Mouse (Mus musculus) kidney, embryonic 15.5 days (tissue): Measurements from ENCODE around the gene Dync1li2. TPM values are rescaled to one million over a fixed set of nuclear protein-coding genes. Genes with fewer than 3 reads are reported as not detected.

Experiments used
- ATAC-seq: fragments of 200-750 bp; cut with Nextera tagmentation; replicated peaks from 2 replicates; pipeline ENCODE4 v1.8.0; 2017; ENCODE audit warnings: moderate TSS enrichment; ENCODE audit not compliant: low FRiP score
- H3K27ac ChIP-seq: fragments of 300-500 bp; sonication (generic); 2 replicates; pipeline ENCODE4 v1.5.1; 2015; ENCODE audit warnings: mild to moderate bottlenecking, inconsistent platforms
- H3K27me3 ChIP-seq: fragments of 300-500 bp; sonication (generic); 2 replicates; pipeline ENCODE4 v1.6.1; 2015; ENCODE audit warnings: inconsistent platforms
- H3K36me3 ChIP-seq: fragments of 300-500 bp; sonication (generic); 2 replicates; pipeline ENCODE4 v1.6.1; 2015; ENCODE audit warnings: inconsistent platforms
- H3K4me1 ChIP-seq: fragments of 300-500 bp; sonication (generic); 2 replicates; pipeline ENCODE4 v1.6.1; 2015; ENCODE audit warnings: inconsistent platforms
- H3K4me2 ChIP-seq: fragments of 300-500 bp; sonication (generic); 2 replicates; pipeline ENCODE4 v1.6.1; 2015; ENCODE audit warnings: moderate library complexity, mild to moderate bottlenecking, inconsistent platforms
- H3K4me3 ChIP-seq: fragments of 300-500 bp; sonication (generic); replicated peaks from 2 replicates; pipeline ENCODE4 v1.5.1; 2015; ENCODE audit warnings: mild to moderate bottlenecking, inconsistent platforms
- H3K9ac ChIP-seq: fragments of 300-500 bp; sonication (generic); 2 replicates; pipeline ENCODE4 v1.6.1; 2015; ENCODE audit warnings: mild to moderate bottlenecking, inconsistent platforms
- H3K9me3 ChIP-seq: fragments of 300-500 bp; sonication (generic); replicated peaks from 2 replicates; pipeline ENCODE4 v1.6.1; 2016; ENCODE audit warnings: inconsistent platforms
- WGBS: fragments of 180-500 bp; shearing (Covaris S2); methylation state at CpG from one replicate; pipeline ENCODE4 v1.1.7; 2015; ENCODE audit warnings: mixed read lengths; 5-methylcytosine and 5-hydroxymethylcytosine counted together
- polyA plus RNA-seq: library from polyadenylated mRNA; unstranded; fragments of >200 nt; fragmentation: Nextera tagmentation; extraction: Ambion mirVana; gene quantifications from 2 replicates; pipeline ENCODE4 v1.2.1, GENCODE M21; 2015

The Dync1li2 gene
- polyA plus RNA-seq, result 59.5 and 62.6 TPM in 2 replicates

GRCm38 (mm10) chr8:104442299-104443124 is at the start of gene Dync1li2:
Dync1li2 (minus strand) TSS chr8:104443047.
- peak within 1 kb of the TSS; percentile 65 for H3K4me2 ChIP-seq
- H3K9me3 ChIP-seq, result no peaks in the 10 kb centered on the region
- peaks cover 33% of the 10 kb centered on the region for H3K36me3 ChIP-seq
- peaks cover 13% of the 10 kb centered on the region for H3K4me1 ChIP-seq
- peak; percentile 90 for ATAC-seq
- H3K4me3 ChIP-seq, result peak within 1 kb of the TSS; percentile 72
- WGBS, result under 1% methylated on average over 75 of the region's 75 CpGs
- H3K9ac ChIP-seq, result peak within 1 kb of the TSS; percentile 70
- H3K27me3 ChIP-seq, result no peaks in the 10 kb centered on the region
- peak within 1 kb of the TSS; percentile 86 for H3K27ac ChIP-seq

GRCm38 (mm10) chr8:104479091-104479490 is 36.2 kb upstream of the Dync1li2 start:
- WGBS, result 79% methylated on average over 1 of the region's 1 CpGs
- H3K4me3 ChIP-seq, result no peak overlapping the region
- no peak overlapping the region for H3K4me2 ChIP-seq
- no peaks in the 10 kb centered on the region for H3K9me3 ChIP-seq
- no peaks in the 10 kb centered on the region for H3K27me3 ChIP-seq
- no peak overlapping the region for H3K9ac ChIP-seq
- ATAC-seq, result no peak
- no peaks in the 10 kb centered on the region for H3K4me1 ChIP-seq
- H3K36me3 ChIP-seq, result no peaks in the 10 kb centered on the region
- H3K27ac ChIP-seq, result no peak overlapping the region

GRCm38 (mm10) chr8:104472465-104472864 is 29.6 kb upstream of the Dync1li2 start:
- Histone ChIP-seq H3K4me2 (no peak overlapping the region), H3K36me3 (no peaks in the 10 kb centered on the region), H3K4me3 (no peak overlapping the region), H3K4me1 (no peaks in the 10 kb centered on the region), H3K27me3 (no peaks in the 10 kb centered on the region), H3K9ac (no peak overlapping the region), H3K9me3 (no peaks in the 10 kb centered on the region), H3K27ac (no peak overlapping the region)
- WGBS, result 83% methylated on average over 3 of the region's 3 CpGs
- no peak for ATAC-seq

DNA sequence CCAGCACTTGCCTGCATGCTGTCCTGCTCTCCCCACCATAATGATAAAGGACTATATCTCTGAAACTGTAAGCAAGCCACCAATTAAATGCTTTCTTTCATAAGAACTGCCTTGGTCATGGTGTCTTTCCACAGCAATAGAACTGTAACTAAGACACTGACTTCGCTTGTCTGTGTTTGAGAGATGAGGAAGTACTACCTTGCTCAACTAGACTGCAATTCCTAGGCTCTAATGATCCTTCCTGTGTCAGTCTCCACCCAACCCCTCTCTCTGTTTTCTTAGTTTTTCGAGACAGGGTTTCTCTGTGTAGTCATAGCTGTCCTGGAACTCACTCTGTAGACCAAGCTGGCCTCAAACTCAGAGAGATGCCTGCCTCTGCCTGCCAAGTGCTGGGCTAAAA is 24.6 kb upstream of the Dync1li2 start:
- no peak overlapping the region for H3K4me3 ChIP-seq
- WGBS, result 80% methylated on average over 2 of the region's 2 CpGs
- no peaks in the 10 kb centered on the region for H3K4me1 ChIP-seq
- H3K9me3 ChIP-seq, result no peaks in the 10 kb centered on the region
- ATAC-seq, result no peak
- no peak overlapping the region for H3K9ac ChIP-seq
- H3K27ac ChIP-seq, result no peak overlapping the region
- no peaks in the 10 kb centered on the region for H3K27me3 ChIP-seq
- H3K36me3 ChIP-seq, result no peaks in the 10 kb centered on the region
- no peak overlapping the region for H3K4me2 ChIP-seq

DNA sequence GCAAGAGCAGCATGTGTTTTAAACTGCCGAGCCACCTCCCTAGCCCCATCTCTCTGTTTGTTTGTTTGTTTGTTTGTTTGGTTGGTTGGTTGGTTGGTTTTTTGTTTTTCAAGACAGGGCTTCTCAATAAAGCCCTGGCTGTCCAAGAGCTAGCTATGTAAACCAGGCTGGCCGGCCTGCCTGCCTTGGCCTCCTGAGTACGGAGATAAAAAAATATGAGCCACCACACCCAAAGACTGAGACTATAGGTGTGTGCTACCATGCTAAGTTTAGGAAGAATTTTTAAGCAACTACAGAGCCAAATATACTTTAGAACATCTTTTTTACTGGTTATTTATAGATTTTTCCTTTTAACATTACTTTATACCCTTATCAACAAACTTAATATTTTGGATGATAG is 9.3 kb upstream of the Dync1li2 start:
- WGBS, result 89% methylated on average over 3 of the region's 3 CpGs
- Histone ChIP-seq H3K4me3 (no peak overlapping the region), H3K4me2 (no peak overlapping the region), H3K27me3 (no peaks in the 10 kb centered on the region), H3K36me3 (no peaks in the 10 kb centered on the region), H3K4me1 (no peaks in the 10 kb centered on the region), H3K9ac (no peak overlapping the region), H3K27ac (no peak overlapping the region), H3K9me3 (no peaks in the 10 kb centered on the region)
- ATAC-seq, result no peak

DNA sequence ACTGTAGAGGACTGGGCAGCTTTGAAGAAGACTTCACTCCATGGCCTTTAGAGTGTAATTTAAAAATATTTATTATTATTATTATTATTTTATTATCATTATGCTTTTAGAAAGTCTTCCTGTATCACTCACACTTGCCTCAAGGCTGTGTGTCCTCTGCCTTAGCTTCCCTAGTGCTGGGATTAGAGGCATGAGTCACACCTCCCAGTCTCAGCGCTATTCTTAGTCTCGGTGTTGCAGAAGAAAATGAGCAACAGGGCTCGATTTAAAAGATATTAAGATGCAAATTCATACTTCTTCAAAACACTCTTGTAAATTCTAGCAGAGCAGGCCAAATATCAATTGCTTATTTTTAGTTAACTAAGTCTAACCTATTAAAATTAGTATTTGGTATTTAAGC is 5.9 kb upstream of the Dync1li2 start:
- H3K4me3 ChIP-seq, result no peak overlapping the region
- no peaks in the 10 kb centered on the region for H3K27me3 ChIP-seq
- H3K9me3 ChIP-seq, result no peaks in the 10 kb centered on the region
- H3K4me1 ChIP-seq, result no peaks in the 10 kb centered on the region
- no peaks in the 10 kb centered on the region for H3K36me3 ChIP-seq
- WGBS, result 82% methylated on average over 3 of the region's 3 CpGs
- H3K27ac ChIP-seq, result no peak overlapping the region
- ATAC-seq, result no peak
- H3K4me2 ChIP-seq, result no peak overlapping the region
- H3K9ac ChIP-seq, result no peak overlapping the region

GRCm38 (mm10) chr8:104446016-104446415 is 3.2 kb upstream of the Dync1li2 start:
- H3K27me3 ChIP-seq, result no peaks in the 10 kb centered on the region
- no peaks in the 10 kb centered on the region for H3K9me3 ChIP-seq
- H3K4me2 ChIP-seq, result no peak overlapping the region
- WGBS, result 86% methylated on average over 3 of the region's 3 CpGs
- no peak overlapping the region for H3K4me3 ChIP-seq
- H3K36me3 ChIP-seq, result peaks cover under 1% of the 10 kb centered on the region; the same call in 1 of the 2 replicates
- no peak for ATAC-seq
- H3K9ac ChIP-seq, result no peak overlapping the region
- no peak overlapping the region for H3K27ac ChIP-seq
- peaks cover 9% of the 10 kb centered on the region for H3K4me1 ChIP-seq

- Histone ChIP-seq H3K9me3 (no peaks in the 10 kb centered on the region), H3K27ac (no peak overlapping the region), H3K27me3 (no peaks in the 10 kb centered on the region), H3K9ac (no peak overlapping the region), H3K36me3 (peaks cover 8% of the 10 kb centered on the region), H3K4me1 (peaks cover 13% of the 10 kb centered on the region), H3K4me3 (no peak overlapping the region), H3K4me2 (no peak overlapping the region)
- no peak for ATAC-seq
- 56% methylated on average over 6 of the region's 6 CpGs for WGBS
Observed at GRCm38 (mm10) chr8:104445248-104445647, 2.4 kb upstream of the Dync1li2 start.

GRCm38 (mm10) chr8:104443125-104443679 is 355 bp upstream of the Dync1li2 start:
- H3K9ac ChIP-seq, result no peak overlapping the region
- H3K4me1 ChIP-seq, result peaks cover 13% of the 10 kb centered on the region
- H3K36me3 ChIP-seq, result peaks cover 28% of the 10 kb centered on the region
- H3K4me2 ChIP-seq, result peak overlapping the region; percentile 65
- H3K9me3 ChIP-seq, result no peaks in the 10 kb centered on the region
- WGBS, result 63% methylated on average over 7 of the region's 7 CpGs
- peak; percentile 26 for ATAC-seq
- H3K27ac ChIP-seq, result peak overlapping the region; percentile 86; the same call in 1 of the 2 replicates
- peak overlapping the region; percentile 72 for H3K4me3 ChIP-seq
- H3K27me3 ChIP-seq, result no peaks in the 10 kb centered on the region

DNA sequence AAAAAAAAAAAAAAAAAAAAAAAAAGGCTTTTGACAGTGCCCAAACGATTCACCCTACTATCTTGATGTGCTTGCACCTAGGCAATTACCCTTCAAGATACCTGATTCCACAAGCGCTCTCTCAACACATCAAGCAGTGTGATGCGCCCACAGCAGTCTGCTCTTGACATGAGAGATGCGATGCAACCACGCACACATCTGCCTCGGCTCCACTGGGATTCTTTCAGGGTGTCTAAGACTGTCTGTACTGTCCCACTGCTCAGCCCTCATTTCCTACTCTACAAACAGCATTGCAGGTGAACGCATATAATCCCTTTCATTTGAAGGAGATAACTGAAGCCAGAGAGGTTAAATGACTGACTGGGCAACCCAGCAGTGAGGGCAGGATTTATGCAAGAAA is 1.2 kb downstream of the Dync1li2 start:
- WGBS, result 60% methylated on average over 7 of the region's 7 CpGs
- peaks cover 15% of the 10 kb centered on the region for H3K4me1 ChIP-seq
- no peaks in the 10 kb centered on the region for H3K27me3 ChIP-seq
- ATAC-seq, result no peak
- H3K36me3 ChIP-seq, result peaks cover 42% of the 10 kb centered on the region
- H3K9me3 ChIP-seq, result no peaks in the 10 kb centered on the region
- H3K9ac ChIP-seq, result peak overlapping the region; percentile 70
- H3K4me2 ChIP-seq, result peak overlapping the region; percentile 65
- no peak overlapping the region for H3K27ac ChIP-seq
- H3K4me3 ChIP-seq, result peak overlapping the region; percentile 72

DNA sequence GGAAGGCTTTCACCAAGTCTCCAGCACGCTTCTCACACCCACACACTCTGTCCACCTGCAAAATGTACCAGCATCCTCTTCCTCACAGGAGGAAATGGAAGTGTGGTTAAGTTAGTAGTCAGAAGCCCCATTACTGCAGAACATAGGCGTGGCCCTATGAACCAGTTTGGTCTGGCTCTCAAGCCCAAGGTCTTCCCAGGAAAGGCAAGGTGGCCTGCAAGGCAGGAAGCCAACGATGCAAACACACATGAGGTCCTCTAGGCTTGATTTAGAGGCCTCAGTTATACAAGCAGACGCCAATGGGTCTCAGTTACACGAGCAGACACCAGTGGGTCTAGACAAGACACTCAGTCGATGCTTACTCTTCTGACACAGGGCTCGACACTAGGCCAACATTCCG is 3.4 kb downstream of the Dync1li2 start:
- Histone ChIP-seq H3K4me3 (no peak overlapping the region), H3K9me3 (no peaks in the 10 kb centered on the region), H3K4me2 (no peak overlapping the region), H3K9ac (no peak overlapping the region), H3K27ac (no peak overlapping the region), H3K36me3 (peaks cover 64% of the 10 kb centered on the region), H3K27me3 (no peaks in the 10 kb centered on the region), H3K4me1 (peaks cover 28% of the 10 kb centered on the region)
- WGBS, result 95% methylated on average over 8 of the region's 8 CpGs
- ATAC-seq, result no peak

GRCm38 (mm10) chr8:104437494-104438135 is 5.2 kb downstream of the Dync1li2 start:
- Histone ChIP-seq H3K9ac (no peak overlapping the region), H3K27ac (no peak overlapping the region), H3K9me3 (no peaks in the 10 kb centered on the region), H3K36me3 (peaks cover 82% of the 10 kb centered on the region), H3K4me1 (peaks cover 28% of the 10 kb centered on the region), H3K27me3 (no peaks in the 10 kb centered on the region), H3K4me3 (no peak overlapping the region), H3K4me2 (no peak overlapping the region)
- ATAC-seq, result no peak
- WGBS, result 93% methylated on average over 13 of the region's 13 CpGs
